Mouse (Mus musculus): ENCODE data around the gene Clec3b. TPM values are rescaled to one million over a fixed set of nuclear protein-coding genes. Genes with fewer than 3 reads are reported as not detected.
A peak's percentile ranks its signal among the peaks of the same experiment; 100 is the strongest.

Gene Clec3b
- polyA plus RNA-seq, 1 experiment from 2014 or later, result 0.26 TPM

DNA sequence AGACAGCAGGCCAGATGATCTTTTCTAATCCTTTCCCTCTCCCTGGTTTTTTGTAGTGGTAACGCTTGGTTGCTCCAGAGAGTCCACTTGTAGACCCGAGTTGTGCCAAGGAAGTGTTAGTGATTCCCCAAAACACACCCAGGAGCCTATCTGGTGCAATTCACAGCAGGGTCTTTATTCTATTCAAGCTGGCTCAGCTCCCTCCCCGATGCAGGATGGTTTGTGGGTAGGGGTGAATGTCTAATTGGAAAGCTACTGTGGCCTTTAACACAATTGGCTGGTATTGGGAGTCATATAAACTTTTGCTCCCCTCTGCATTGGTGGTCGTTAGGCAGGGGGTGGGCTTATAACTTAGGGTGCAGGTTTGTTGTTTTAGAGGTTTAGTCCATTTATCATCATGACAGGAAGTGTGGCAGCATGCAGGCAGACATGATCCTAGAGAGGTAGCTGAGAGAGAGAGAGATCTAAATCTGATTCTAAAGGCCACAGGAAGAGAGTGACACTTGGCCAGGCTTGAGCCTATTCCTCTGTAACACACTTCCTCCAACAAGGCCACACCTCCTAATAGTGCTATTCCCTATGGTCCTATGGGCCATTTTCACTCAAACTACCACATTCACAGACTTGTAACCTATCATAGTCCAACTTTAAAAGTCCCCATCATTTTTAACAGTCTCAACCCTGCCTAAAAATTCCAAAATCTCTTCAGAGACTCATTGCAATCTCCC lies 10.7 kb upstream of the Clec3b start:
- Histone ChIP-seq H3K4me2 (replicated peaks; ENCODE audit: low read depth, low read length) (no peak overlapping the region), H3K9ac (replicated peaks; ENCODE audit: low read depth, low read length) (no peak overlapping the region), H3K36me3 (ENCODE audit: control insufficient read depth, insufficient read depth, low read length) (peaks cover 30% of the 10 kb centered on the region), H3K27ac (ENCODE audit: low read length) (peak overlapping the region; percentile 76; the same call in 1 of the 2 replicates), H3K27me3 (ENCODE audit: control insufficient read depth, insufficient read depth, low read length) (no peaks in the 10 kb centered on the region), H3K9me3 (ENCODE audit: control insufficient read depth, low read depth, low read length) (peaks cover 10% of the 10 kb centered on the region; the same call in 1 of the 2 replicates), H3K4me3 (ENCODE audit: low read depth, low read length) (no peak overlapping the region), H3K4me1 (ENCODE audit: control insufficient read depth, insufficient read depth, low read length) (peaks cover 10% of the 10 kb centered on the region; the same call in 1 of the 2 replicates)
- ATAC-seq (ENCODE audit: insufficient number of reproducible peaks, insufficient read depth, low FRiP score, low read depth), result no peak
- WGBS, result 87% methylated on average over 4 of the region's 4 CpGs

- 66% methylated on average over 5 of the region's 5 CpGs for WGBS
- no peak overlapping the region for H3K9ac ChIP-seq (replicated peaks; ENCODE audit: low read depth, low read length)
- H3K36me3 ChIP-seq (ENCODE audit: control insufficient read depth, insufficient read depth, low read length), result no peaks in the 10 kb centered on the region
- no peak overlapping the region for H3K4me2 ChIP-seq (replicated peaks; ENCODE audit: low read depth, low read length)
- H3K4me3 ChIP-seq (ENCODE audit: low read depth, low read length), result no peak overlapping the region
- peaks cover 9% of the 10 kb centered on the region; the same call in 1 of the 2 replicates for H3K9me3 ChIP-seq (ENCODE audit: control insufficient read depth, low read depth, low read length)
- no peak overlapping the region for H3K27ac ChIP-seq (ENCODE audit: low read length)
- H3K27me3 ChIP-seq (ENCODE audit: control insufficient read depth, insufficient read depth, low read length), result no peaks in the 10 kb centered on the region
- H3K4me1 ChIP-seq (ENCODE audit: control insufficient read depth, insufficient read depth, low read length), result no peaks in the 10 kb centered on the region
- no peak for ATAC-seq (ENCODE audit: insufficient number of reproducible peaks, insufficient read depth, low FRiP score, low read depth)
Observed at GRCm38 (mm10) chr9:123148430-123148829, 2.3 kb upstream of the Clec3b start.

- H3K27ac ChIP-seq (ENCODE audit: low read length), result no peak overlapping the region
- H3K27me3 ChIP-seq (ENCODE audit: control insufficient read depth, insufficient read depth, low read length), result no peaks in the 10 kb centered on the region
- no peaks in the 10 kb centered on the region for H3K9me3 ChIP-seq (ENCODE audit: control insufficient read depth, low read depth, low read length)
- no peak overlapping the region for H3K9ac ChIP-seq (replicated peaks; ENCODE audit: low read depth, low read length)
- H3K4me2 ChIP-seq (replicated peaks; ENCODE audit: low read depth, low read length), result no peak overlapping the region
- H3K4me3 ChIP-seq (ENCODE audit: low read depth, low read length), result no peak overlapping the region
- no peak for ATAC-seq (ENCODE audit: insufficient number of reproducible peaks, insufficient read depth, low FRiP score, low read depth)
- 44% methylated on average over 1 of the region's 1 CpGs for WGBS
- H3K4me1 ChIP-seq (ENCODE audit: control insufficient read depth, insufficient read depth, low read length), result no peaks in the 10 kb centered on the region
- no peaks in the 10 kb centered on the region for H3K36me3 ChIP-seq (ENCODE audit: control insufficient read depth, insufficient read depth, low read length)
Observed at GRCm38 (mm10) chr9:123151561-123151960, 815 bp downstream of the Clec3b start.

DNA sequence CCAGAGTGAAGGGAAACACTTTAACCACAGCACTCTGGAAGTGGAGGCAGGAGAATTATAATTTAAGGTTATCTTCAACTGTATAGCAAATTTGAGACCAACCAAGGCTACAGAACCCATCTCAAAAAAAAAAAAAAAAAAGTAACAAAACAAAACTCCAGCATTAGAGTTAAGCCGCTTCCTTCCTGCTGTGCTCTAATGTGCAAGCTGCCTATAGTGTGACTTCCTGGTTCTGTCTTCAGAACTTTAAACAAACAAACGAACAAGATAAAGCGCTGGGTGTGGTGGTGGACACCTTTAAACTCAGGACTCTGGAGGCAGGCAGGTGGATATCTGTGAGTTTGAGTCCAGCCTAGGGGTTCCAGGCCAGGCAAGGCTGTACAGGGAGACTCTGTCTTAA lies 1.3 kb downstream of the Clec3b start:
- Histone ChIP-seq H3K36me3 (ENCODE audit: control insufficient read depth, insufficient read depth, low read length) (no peaks in the 10 kb centered on the region), H3K9me3 (ENCODE audit: control insufficient read depth, low read depth, low read length) (no peaks in the 10 kb centered on the region), H3K9ac (replicated peaks; ENCODE audit: low read depth, low read length) (no peak overlapping the region), H3K4me3 (ENCODE audit: low read depth, low read length) (no peak overlapping the region), H3K4me1 (ENCODE audit: control insufficient read depth, insufficient read depth, low read length) (no peaks in the 10 kb centered on the region), H3K27ac (ENCODE audit: low read length) (no peak overlapping the region), H3K4me2 (replicated peaks; ENCODE audit: low read depth, low read length) (no peak overlapping the region), H3K27me3 (ENCODE audit: control insufficient read depth, insufficient read depth, low read length) (no peaks in the 10 kb centered on the region)
- no peak for ATAC-seq (ENCODE audit: insufficient number of reproducible peaks, insufficient read depth, low FRiP score, low read depth)
- WGBS, result 57% methylated on average over 3 of the region's 3 CpGs

DNA sequence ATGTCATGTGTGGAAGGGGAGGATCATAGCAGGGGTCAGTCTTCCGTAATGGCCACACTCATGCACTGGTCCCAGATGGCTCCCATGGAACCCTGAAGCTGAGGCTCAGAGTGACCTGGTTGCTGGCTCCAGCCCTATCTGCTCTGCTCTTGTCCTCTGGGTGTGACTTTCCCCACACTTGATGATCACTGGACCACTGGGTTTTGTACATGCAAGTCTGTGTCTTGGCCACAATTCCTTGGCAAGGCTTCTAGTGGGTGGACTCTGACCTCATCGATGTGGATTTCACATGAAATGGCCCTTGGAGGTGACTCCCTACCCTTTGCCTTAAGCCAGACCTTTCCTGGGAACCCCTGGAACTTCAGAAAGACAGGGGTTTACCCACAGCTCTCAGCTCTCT lies 2.4 kb downstream of the Clec3b start:
- no peaks in the 10 kb centered on the region for H3K4me1 ChIP-seq (ENCODE audit: control insufficient read depth, insufficient read depth, low read length)
- H3K27ac ChIP-seq (ENCODE audit: low read length), result no peak overlapping the region
- no peak overlapping the region for H3K4me3 ChIP-seq (ENCODE audit: low read depth, low read length)
- H3K9me3 ChIP-seq (ENCODE audit: control insufficient read depth, low read depth, low read length), result no peaks in the 10 kb centered on the region
- WGBS, result 89% methylated on average over 2 of the region's 2 CpGs
- no peaks in the 10 kb centered on the region for H3K27me3 ChIP-seq (ENCODE audit: control insufficient read depth, insufficient read depth, low read length)
- no peak overlapping the region for H3K4me2 ChIP-seq (replicated peaks; ENCODE audit: low read depth, low read length)
- H3K36me3 ChIP-seq (ENCODE audit: control insufficient read depth, insufficient read depth, low read length), result no peaks in the 10 kb centered on the region
- no peak overlapping the region for H3K9ac ChIP-seq (replicated peaks; ENCODE audit: low read depth, low read length)
- no peak for ATAC-seq (ENCODE audit: insufficient number of reproducible peaks, insufficient read depth, low FRiP score, low read depth)

DNA sequence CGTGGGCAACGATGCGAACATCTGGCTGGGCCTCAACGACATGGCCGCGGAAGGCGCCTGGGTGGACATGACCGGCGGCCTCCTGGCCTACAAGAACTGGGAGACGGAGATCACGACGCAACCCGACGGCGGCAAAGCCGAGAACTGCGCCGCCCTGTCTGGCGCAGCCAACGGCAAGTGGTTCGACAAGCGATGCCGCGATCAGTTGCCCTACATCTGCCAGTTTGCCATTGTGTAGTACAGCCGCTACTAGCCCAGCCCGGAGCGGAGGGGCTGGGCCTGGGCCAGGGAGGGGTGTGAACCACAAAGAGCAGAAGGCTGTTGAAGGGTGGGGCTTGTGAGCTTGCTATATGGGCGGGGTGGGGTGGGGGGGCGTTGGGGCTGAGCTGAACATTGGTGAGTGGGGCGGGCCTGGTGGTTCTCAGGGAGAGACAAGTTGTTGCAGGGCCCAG lies 6.2 kb downstream of the Clec3b start:
- ATAC-seq (ENCODE audit: insufficient number of reproducible peaks, insufficient read depth, low FRiP score, low read depth), result peak; percentile 71; the same call in 1 of the 2 replicates
- no peaks in the 10 kb centered on the region for H3K4me1 ChIP-seq (ENCODE audit: control insufficient read depth, insufficient read depth, low read length)
- no peaks in the 10 kb centered on the region for H3K36me3 ChIP-seq (ENCODE audit: control insufficient read depth, insufficient read depth, low read length)
- 25% methylated on average over 30 of the region's 30 CpGs for whole genome bisulfite sequencing
- H3K4me3 ChIP-seq (ENCODE audit: low read depth, low read length), result peak overlapping the region; percentile 16; the same call in 1 of the 2 replicates
- no peaks in the 10 kb centered on the region for H3K9me3 ChIP-seq (ENCODE audit: control insufficient read depth, low read depth, low read length)
- no peak overlapping the region for H3K27ac ChIP-seq (ENCODE audit: low read length)
- H3K27me3 ChIP-seq (ENCODE audit: control insufficient read depth, insufficient read depth, low read length), result no peaks in the 10 kb centered on the region
- H3K4me2 ChIP-seq (replicated peaks; ENCODE audit: low read depth, low read length), result peak overlapping the region; percentile 35
- H3K9ac ChIP-seq (replicated peaks; ENCODE audit: low read depth, low read length), result no peak overlapping the region

- no peak overlapping the region for H3K9ac ChIP-seq (replicated peaks; ENCODE audit: low read depth, low read length)
- H3K9me3 ChIP-seq (ENCODE audit: control insufficient read depth, low read depth, low read length), result no peaks in the 10 kb centered on the region
- no peaks in the 10 kb centered on the region for H3K4me1 ChIP-seq (ENCODE audit: control insufficient read depth, insufficient read depth, low read length)
- no peak overlapping the region for H3K4me3 ChIP-seq (ENCODE audit: low read depth, low read length)
- no peak for ATAC-seq (ENCODE audit: insufficient number of reproducible peaks, insufficient read depth, low FRiP score, low read depth)
- no peaks in the 10 kb centered on the region for H3K36me3 ChIP-seq (ENCODE audit: control insufficient read depth, insufficient read depth, low read length)
- no peaks in the 10 kb centered on the region for H3K27me3 ChIP-seq (ENCODE audit: control insufficient read depth, insufficient read depth, low read length)
- no peak overlapping the region for H3K4me2 ChIP-seq (replicated peaks; ENCODE audit: low read depth, low read length)
- H3K27ac ChIP-seq (ENCODE audit: low read length), result no peak overlapping the region
Observed at GRCm38 (mm10) chr9:123157699-123158098, 7.0 kb downstream of the Clec3b start.

DNA sequence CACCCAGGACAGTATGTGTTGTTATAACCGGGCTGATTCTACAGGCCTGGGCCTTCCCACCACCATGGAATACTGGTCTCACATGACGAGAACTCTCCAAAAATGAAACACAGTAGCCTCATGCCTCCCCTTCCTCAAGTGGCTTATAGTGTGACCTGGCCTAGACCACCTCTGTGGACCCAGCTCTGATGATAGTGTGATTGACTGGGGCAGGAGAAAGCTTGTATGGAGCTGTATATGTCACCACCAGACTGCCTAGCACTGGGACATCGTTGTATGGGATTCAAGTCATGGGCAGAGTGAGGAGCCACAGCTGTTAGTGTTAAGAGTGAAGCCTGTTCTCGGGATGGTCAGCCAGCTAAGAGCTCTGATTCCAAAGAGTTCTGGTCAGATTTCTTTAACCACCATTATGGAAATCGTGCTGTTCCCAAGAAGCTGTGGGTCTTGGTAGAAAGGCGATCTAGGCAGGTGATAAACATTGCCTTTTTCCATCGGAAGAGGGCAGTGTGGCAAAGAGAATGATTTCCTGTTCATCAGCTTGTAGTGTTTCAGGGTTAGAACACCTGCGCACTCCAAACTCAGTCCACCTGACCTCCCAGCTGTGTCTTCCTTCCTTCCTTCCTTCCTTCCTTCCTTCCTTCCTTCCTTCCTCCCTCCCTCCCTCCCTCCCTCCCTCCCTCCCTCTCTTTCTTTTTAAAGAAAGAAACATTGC lies 7.5 kb downstream of the Clec3b start:
- H3K4me2 ChIP-seq (replicated peaks; ENCODE audit: low read depth, low read length), result no peak overlapping the region
- ATAC-seq (ENCODE audit: insufficient number of reproducible peaks, insufficient read depth, low FRiP score, low read depth), result no peak
- WGBS, result 54% methylated on average over 8 of the region's 8 CpGs
- no peaks in the 10 kb centered on the region for H3K4me1 ChIP-seq (ENCODE audit: control insufficient read depth, insufficient read depth, low read length)
- no peak overlapping the region for H3K4me3 ChIP-seq (ENCODE audit: low read depth, low read length)
- H3K27me3 ChIP-seq (ENCODE audit: control insufficient read depth, insufficient read depth, low read length), result no peaks in the 10 kb centered on the region
- H3K9ac ChIP-seq (replicated peaks; ENCODE audit: low read depth, low read length), result no peak overlapping the region
- no peak overlapping the region for H3K27ac ChIP-seq (ENCODE audit: low read length)
- H3K9me3 ChIP-seq (ENCODE audit: control insufficient read depth, low read depth, low read length), result no peaks in the 10 kb centered on the region
- no peaks in the 10 kb centered on the region for H3K36me3 ChIP-seq (ENCODE audit: control insufficient read depth, insufficient read depth, low read length)

All from stomach, embryonic 14.5 days (tissue).